Mouse (Mus musculus): ENCODE results near the gene Mrps26.
"Not testable (repeated sequence)": the region's sequence is repeated elsewhere in the genome, so short reads cannot be mapped to it uniquely, and the experiment has no call there.

Mrps26 gene

GRCm38 (mm10) chr2:130563212-130564055 lies at the start of gene Mrps26:
Mrps26 (plus strand) TSS chr2:130563742.
- in situ Hi-C loops (cut with MboI; ENCODE audit: low sequenced_read_pairs), result no loop called here

GRCm38 (mm10) chr2:130513907-130514306 lies 49.6 kb upstream of the Mrps26 start:
- in situ Hi-C loops (cut with MboI; ENCODE audit: low sequenced_read_pairs), result no loop called here

GRCm38 (mm10) chr2:130515791-130516190 lies 47.8 kb upstream of the Mrps26 start:
- in situ Hi-C loops (cut with MboI; ENCODE audit: low sequenced_read_pairs), result no loop called here

DNA sequence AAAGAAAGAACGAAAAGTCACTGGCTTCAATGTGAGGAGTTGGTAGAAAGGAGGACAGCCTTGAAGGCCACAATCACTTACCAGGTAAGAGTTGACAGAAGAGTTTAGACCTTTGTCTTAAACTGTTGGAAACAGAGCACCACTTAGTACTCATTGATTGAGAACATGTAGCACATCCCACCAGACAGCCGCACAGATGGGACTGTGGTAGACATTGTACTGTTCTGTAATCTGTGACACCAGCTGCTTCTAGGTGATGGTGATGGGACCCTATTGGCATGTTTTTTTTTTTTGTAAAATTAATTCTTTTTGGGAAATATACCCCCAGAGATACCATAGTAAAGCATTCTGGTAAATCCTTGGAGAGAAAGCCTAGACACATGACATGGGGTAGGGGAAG lies 41.6 kb upstream of the Mrps26 start:
- in situ Hi-C loops (cut with MboI; ENCODE audit: low sequenced_read_pairs), result no loop called here

DNA sequence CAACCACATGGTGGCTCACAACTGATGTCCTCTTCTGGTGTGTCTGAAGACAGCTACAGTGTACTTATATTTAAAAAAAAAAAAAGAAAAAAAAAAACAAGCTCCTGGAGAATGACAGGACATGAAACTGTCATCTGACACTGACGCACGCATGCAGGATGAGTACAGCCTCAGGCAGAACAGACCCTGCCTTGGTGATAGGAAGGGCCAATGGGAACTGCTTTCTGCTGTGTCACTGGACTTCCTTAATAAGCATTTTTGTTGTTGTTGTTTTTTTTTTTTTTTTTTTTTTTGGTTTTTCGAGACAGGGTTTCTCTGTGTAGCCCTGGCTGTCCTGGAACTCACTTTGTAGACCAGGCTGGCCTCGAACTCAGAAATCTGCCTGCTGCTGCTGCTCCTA lies 38.1 kb upstream of the Mrps26 start:
- in situ Hi-C loops (cut with MboI; ENCODE audit: low sequenced_read_pairs), result not testable (repeated sequence)

DNA sequence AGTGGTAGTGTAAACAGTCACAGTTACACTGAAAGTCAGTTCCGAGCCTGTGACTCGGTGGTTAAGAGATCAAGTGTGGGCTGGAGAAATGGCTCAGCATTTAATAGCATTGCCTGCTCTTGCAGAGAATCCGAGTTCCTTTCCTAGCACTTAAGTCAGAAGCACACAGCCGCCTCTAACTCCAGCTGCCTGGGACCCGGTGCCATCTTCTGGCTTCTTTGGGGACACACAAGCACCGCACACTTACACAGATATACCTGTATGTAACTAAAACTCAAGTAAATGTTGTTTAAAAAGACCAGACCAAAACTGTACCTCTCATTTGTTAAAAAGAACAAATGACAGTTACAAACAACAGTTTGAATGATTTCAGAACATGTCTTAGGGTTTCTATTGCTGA lies 35.1 kb upstream of the Mrps26 start:
- in situ Hi-C loops (cut with MboI; ENCODE audit: low sequenced_read_pairs), result no loop called here

GRCm38 (mm10) chr2:130529290-130529689 lies 34.3 kb upstream of the Mrps26 start:
- in situ Hi-C loops (cut with MboI; ENCODE audit: low sequenced_read_pairs), result no loop called here

- in situ Hi-C loops (cut with MboI; ENCODE audit: low sequenced_read_pairs), result no loop called here
Observed at GRCm38 (mm10) chr2:130529925-130530324, 33.6 kb upstream of the Mrps26 start.

- in situ Hi-C loops (cut with MboI; ENCODE audit: low sequenced_read_pairs), result no loop called here
Observed at GRCm38 (mm10) chr2:130532201-130532600, 31.3 kb upstream of the Mrps26 start.

DNA sequence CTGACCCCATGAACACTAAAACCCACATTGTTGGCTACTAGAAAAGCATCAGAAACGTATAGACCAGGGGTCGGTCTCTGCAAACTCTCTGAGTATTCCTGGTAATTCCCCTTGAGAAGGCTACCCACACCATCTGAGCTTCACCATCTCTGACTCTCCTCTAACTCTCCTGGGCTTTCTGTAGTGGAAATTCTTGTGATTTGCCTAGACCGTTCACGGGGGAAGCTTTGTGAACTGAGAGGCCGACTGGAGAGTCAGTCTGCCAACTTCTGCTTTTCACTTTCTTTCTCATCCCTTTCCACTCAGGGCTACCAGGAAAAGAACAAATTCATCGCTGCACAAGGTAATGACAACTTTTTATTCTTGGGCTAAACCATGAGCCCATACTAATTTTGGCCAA lies 28.5 kb upstream of the Mrps26 start:
- in situ Hi-C loops (cut with MboI; ENCODE audit: low sequenced_read_pairs), result no loop called here

- in situ Hi-C loops (cut with MboI; ENCODE audit: low sequenced_read_pairs), result no loop called here
Observed at GRCm38 (mm10) chr2:130536890-130537289, 26.7 kb upstream of the Mrps26 start.

DNA sequence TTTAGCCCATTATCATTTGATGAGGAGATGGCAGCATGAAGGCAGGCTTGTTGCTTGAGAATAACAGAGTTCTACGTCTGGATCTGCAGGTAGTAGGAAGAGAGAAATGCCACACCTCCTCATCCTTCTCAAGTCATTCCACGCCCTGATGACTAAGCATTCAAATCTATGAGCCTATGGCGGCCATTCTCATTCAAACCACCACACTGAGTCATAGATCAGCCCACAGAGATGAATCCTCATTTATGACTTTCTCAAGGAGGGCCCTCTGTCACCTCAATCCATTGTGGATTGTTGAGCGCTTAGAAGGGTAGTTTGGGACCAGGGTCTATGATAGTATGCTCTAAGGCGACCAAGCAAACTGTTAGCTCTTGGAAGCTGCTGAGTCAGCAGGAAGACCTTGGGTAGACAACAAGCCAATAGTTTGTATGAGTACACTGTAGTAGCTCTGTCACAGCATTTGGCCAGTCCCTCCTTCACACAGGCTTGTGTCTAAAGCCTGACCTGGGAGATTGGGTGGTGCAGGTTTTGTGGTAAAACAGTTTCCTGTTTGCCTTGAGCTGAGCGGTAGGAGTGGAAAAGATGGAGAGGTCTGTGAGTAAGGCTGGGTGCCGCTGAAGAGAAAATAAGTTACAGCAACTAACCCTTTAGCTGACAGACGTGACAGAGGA lies 24.5 kb upstream of the Mrps26 start:
- in situ Hi-C loops (cut with MboI; ENCODE audit: low sequenced_read_pairs), result no loop called here

DNA sequence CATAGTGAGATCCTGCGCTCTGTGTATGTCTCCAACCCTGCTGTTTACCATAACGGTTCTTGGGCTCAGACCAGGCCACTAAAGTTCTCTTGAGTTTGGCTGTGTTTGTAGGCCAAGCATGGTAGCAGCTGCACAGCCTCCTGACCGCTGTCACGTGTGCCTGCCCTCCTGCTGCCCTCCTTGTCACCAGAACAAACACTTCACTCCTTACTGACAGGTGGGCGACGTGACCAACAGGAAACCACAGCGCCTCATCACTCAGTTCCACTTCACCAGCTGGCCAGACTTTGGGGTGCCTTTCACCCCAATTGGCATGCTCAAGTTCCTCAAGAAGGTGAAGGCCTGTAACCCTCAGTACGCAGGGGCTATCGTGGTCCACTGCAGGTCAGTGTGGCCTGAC lies 23.3 kb upstream of the Mrps26 start:
- in situ Hi-C loops (cut with MboI; ENCODE audit: low sequenced_read_pairs), result no loop called here

DNA sequence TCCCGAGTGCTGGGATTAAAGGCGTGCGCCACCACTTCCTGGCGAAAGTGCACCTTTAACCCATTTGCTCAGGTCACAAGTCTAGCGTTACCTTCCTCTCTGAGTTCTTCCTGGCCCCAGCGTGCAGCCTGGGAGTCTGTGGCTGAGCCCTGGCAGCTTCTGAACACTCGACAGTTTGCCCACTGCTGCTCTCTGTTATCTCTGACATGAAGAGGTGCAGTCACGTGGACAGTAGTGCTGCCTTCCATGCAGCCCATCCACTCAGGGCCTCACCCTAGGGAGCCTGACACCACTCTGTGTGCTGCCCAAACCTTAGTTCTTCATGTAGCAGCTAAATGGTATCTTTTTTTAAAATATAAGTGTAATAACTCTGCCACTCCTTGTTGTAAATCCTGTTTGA lies 16.6 kb upstream of the Mrps26 start:
- in situ Hi-C loops (cut with MboI; ENCODE audit: low sequenced_read_pairs), result no loop called here

DNA sequence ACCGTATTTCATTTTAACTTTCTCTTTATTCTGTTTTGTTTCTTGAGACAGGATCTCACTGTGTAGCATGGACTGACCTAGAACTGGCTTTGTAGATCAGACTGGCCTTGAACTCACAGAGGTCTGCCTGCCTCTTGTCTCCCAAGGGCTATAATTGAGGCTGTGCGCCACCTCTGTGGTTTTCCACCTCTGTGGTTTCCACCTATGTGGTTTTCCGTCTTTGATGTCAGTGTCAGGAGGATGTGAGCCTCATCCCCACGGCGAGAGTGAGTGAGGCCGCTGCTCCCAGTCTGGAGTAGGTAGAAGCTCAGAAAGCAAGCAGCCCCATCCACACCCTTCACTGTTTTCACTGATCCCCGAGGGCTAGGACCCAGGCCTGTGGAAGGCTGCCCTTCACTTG lies 8.7 kb upstream of the Mrps26 start:
- in situ Hi-C loops (cut with MboI; ENCODE audit: low sequenced_read_pairs), result no loop called here

DNA sequence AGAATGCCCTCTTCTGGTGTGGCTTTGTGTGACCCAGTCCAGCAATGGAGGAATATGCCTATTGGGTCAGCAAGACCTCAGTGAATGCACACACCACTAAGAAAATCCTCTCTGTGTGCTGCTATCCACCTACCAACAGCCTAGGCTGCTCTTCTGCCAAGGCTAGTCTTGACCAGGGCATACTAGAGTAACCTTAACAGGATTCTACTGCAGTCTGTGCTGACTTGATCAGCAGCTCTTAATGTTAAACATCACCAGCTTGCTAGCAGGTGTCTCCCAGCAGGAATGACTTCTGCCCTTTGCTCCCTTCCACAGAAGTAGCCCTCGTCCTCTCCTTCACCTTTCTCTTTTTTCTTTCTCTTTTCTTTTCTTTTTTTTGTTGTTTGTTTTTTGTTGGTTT lies 7.2 kb upstream of the Mrps26 start:
- in situ Hi-C loops (cut with MboI; ENCODE audit: low sequenced_read_pairs), result no loop called here

DNA sequence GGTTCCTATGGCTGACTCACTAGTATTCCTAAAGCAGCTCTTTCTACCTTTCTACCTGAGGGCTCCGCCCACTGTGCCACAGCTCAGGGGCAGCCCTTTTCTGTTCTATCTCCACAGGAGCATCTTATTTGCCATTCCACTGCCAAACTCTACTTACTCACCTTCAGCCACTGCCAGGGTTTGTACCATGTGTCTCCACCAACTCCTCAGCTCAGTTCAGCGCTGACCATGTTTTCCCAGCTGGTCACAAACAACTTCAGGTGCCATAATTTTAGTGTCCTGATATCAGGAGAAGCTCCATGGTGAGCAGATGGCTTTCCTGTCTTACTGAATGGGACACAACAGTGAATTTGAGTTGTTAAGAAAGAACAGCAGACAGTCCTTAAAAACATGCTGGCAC lies 6.1 kb upstream of the Mrps26 start:
- in situ Hi-C loops (cut with MboI; ENCODE audit: low sequenced_read_pairs), result no loop called here

- in situ Hi-C loops (cut with MboI; ENCODE audit: low sequenced_read_pairs), result no loop called here
Observed at GRCm38 (mm10) chr2:130558015-130558414, 5.5 kb upstream of the Mrps26 start.

GRCm38 (mm10) chr2:130564063-130564462 lies 521 bp downstream of the Mrps26 start:
- in situ Hi-C loops (cut with MboI; ENCODE audit: low sequenced_read_pairs), result no loop called here

GRCm38 (mm10) chr2:130564983-130565382 lies 1.4 kb downstream of the Mrps26 start:
- in situ Hi-C loops (cut with MboI; ENCODE audit: low sequenced_read_pairs), result no loop called here

- in situ Hi-C loops (cut with MboI; ENCODE audit: low sequenced_read_pairs), result no loop called here
Observed at GRCm38 (mm10) chr2:130568921-130569320, 5.4 kb downstream of the Mrps26 start.

GRCm38 (mm10) chr2:130569926-130570325 lies 6.4 kb downstream of the Mrps26 start:
- in situ Hi-C loops (cut with MboI; ENCODE audit: low sequenced_read_pairs), result no loop called here
